Mouse (Mus musculus) liver (tissue): ENCODE results near the gene Arrdc4.

Experiments
- DNase-seq: peaks from one replicate; pipeline ENCODE4 v3.0.0-alpha.2; 2020; ENCODE audit warnings: mixed read lengths

Gene Arrdc4

GRCm38 (mm10) chr7:68748761-68749635 is at the start of gene Arrdc4:
Gene Arrdc4, minus strand, starts transcription at chr7:68749241.
- DNase-seq: peak; percentile 90

- no peak for DNase-seq
Observed at GRCm38 (mm10) chr7:68795578-68795977, 46.5 kb upstream of the Arrdc4 start.

- DNase-seq: no peak
Observed at GRCm38 (mm10) chr7:68788711-68789110, 39.7 kb upstream of the Arrdc4 start.

GRCm38 (mm10) chr7:68771757-68772094 is 22.7 kb upstream of the Arrdc4 start:
- DNase-seq: no peak

GRCm38 (mm10) chr7:68770894-68771756 is 22.1 kb upstream of the Arrdc4 start:
- DNase-seq: no peak

- DNase-seq: no peak
Observed at GRCm38 (mm10) chr7:68765926-68766325, 16.9 kb upstream of the Arrdc4 start.

GRCm38 (mm10) chr7:68759148-68759724 is 10.2 kb upstream of the Arrdc4 start:
- no peak for DNase-seq

GRCm38 (mm10) chr7:68756656-68757204 is 7.7 kb upstream of the Arrdc4 start:
- no peak for DNase-seq

- no peak for DNase-seq
Observed at GRCm38 (mm10) chr7:68749919-68750318, 878 bp upstream of the Arrdc4 start.

- peak; percentile 4 for DNase-seq
Observed at GRCm38 (mm10) chr7:68748361-68748760, 680 bp downstream of the Arrdc4 start.

- no peak for DNase-seq
Observed at GRCm38 (mm10) chr7:68744616-68745015, 4.4 kb downstream of the Arrdc4 start.

GRCm38 (mm10) chr7:68744206-68744605 is 4.8 kb downstream of the Arrdc4 start:
- DNase-seq: no peak

GRCm38 (mm10) chr7:68740763-68741162 is 8.3 kb downstream of the Arrdc4 start:
- no peak for DNase-seq

- DNase-seq: no peak
Observed at GRCm38 (mm10) chr7:68738676-68739399, 10.2 kb downstream of the Arrdc4 start.

- no peak for DNase-seq
Observed at GRCm38 (mm10) chr7:68726380-68726779, 22.7 kb downstream of the Arrdc4 start.

- no peak for DNase-seq
Observed at GRCm38 (mm10) chr7:68724711-68725110, 24.3 kb downstream of the Arrdc4 start.

- DNase-seq: no peak
Observed at GRCm38 (mm10) chr7:68721520-68721919, 27.5 kb downstream of the Arrdc4 start.

GRCm38 (mm10) chr7:68717988-68718387 is 31.1 kb downstream of the Arrdc4 start:
- no peak for DNase-seq

GRCm38 (mm10) chr7:68717498-68717897 is 31.5 kb downstream of the Arrdc4 start:
- DNase-seq: peak; percentile 15

- DNase-seq: no peak
Observed at GRCm38 (mm10) chr7:68716926-68717325, 32.1 kb downstream of the Arrdc4 start.

- no peak for DNase-seq
Observed at GRCm38 (mm10) chr7:68712928-68713327, 36.1 kb downstream of the Arrdc4 start.

GRCm38 (mm10) chr7:68712425-68712824 is 36.6 kb downstream of the Arrdc4 start:
- no peak for DNase-seq

GRCm38 (mm10) chr7:68709319-68709573 is 39.8 kb downstream of the Arrdc4 start:
- no peak for DNase-seq
